17 mouse cellular contexts compared by ENCODE assay signal in the genomic region with DNA sequence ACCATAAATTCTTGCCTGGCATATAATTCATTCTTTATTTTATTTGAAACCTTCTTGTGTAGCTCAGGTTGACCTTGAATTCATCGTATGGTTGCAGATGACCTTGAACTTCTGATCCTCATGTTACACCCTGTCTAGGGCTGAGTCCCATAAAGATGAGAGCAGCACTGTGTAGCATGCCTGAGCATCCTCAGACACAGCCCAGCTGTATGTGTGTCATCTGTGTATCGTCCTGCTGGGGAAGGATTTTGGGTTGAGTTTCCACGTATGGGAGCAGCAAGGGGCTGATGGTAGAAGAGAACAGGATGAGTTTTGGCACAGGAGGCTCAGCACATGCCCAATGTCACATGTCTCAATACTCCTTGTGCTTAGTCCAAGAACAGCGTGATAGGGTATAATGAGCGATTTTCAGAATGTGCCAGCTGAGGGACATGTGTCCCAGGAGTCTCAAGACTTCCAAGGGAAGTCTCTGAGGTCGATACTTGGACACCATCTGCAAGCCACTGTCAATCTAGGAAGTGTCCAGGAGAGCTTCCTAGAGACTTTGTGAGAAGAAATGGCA. TPM values are rescaled to one million over a fixed set of nuclear protein-coding genes. Genes with fewer than 3 reads are reported as not detected.
DNase-seq lines count a peak whose midpoint lies in the region; ATAC-seq and TF ChIP-seq lines count a peak whose summit lies in the region.
"Had no signal": no experiment of that assay in that cellular context is flagged by ENCODE, and none has a peak within 500 bp of the region (broad histone marks: within the 10 kb centered on the region; RNA-seq: fewer than 3 reads in every experiment).

No protein-coding gene starts in this region.

- no peaks in the 10 kb centered on the region for H3K27me3 ChIP-seq in forebrain, postnatal 0 days (ENCODE audit: insufficient read depth, low read length)
- H3K27me3 ChIP-seq in forebrain, embryonic 14.5 days (replicated peaks; ENCODE audit: control insufficient read depth, insufficient read depth, low read length), result no peaks in the 10 kb centered on the region
- H3K27me3 ChIP-seq in midbrain, embryonic 11.5 days (ENCODE audit: control insufficient read depth, insufficient read depth, low read length), result no peaks in the 10 kb centered on the region
- H3K27me3 ChIP-seq in midbrain, embryonic 15.5 days (replicated peaks), result no peaks in the 10 kb centered on the region
- H3K27me3 ChIP-seq in midbrain, embryonic 14.5 days (ENCODE audit: control insufficient read depth, insufficient read depth, low read length), result no peaks in the 10 kb centered on the region
- H3K27me3 ChIP-seq: neural tube, embryonic 15.5 days had no signal

- peak; percentile 63 for ATAC-seq in forebrain, postnatal 0 days
- no peak for ATAC-seq in forebrain, embryonic 14.5 days
- 0 out of 2 replicates have a peak, but pooled peaks have one; percentile 27 for ATAC-seq in midbrain, embryonic 11.5 days (ENCODE audit: low FRiP score)
- ATAC-seq in midbrain, embryonic 15.5 days (replicated peaks), result no peak; the same call in 1 of the 2 replicates
- ATAC-seq in midbrain, embryonic 14.5 days (ENCODE audit: low FRiP score, low TSS enrichment), result no peak

- no peak overlapping the region for H3K9ac ChIP-seq in forebrain, postnatal 0 days
- no peak overlapping the region for H3K9ac ChIP-seq in forebrain, embryonic 14.5 days (ENCODE audit: low read length)
- H3K9ac ChIP-seq in midbrain, embryonic 11.5 days (ENCODE audit: low read length), result no peak overlapping the region
- no peak overlapping the region for H3K9ac ChIP-seq in midbrain, embryonic 15.5 days
- H3K9ac ChIP-seq in midbrain, embryonic 14.5 days (replicated peaks; ENCODE audit: low read length), result no peak overlapping the region
- H3K9ac ChIP-seq: neural tube, embryonic 15.5 days had no signal

- 69% methylated on average over 6 of the region's 6 CpGs for WGBS in forebrain, postnatal 0 days
- WGBS in forebrain, embryonic 14.5 days, result 81% methylated on average over 6 of the region's 6 CpGs
- 84% methylated on average over 6 of the region's 6 CpGs for WGBS in midbrain, embryonic 11.5 days
- 75% methylated on average over 6 of the region's 6 CpGs for WGBS in midbrain, embryonic 15.5 days
- 82% methylated on average over 6 of the region's 6 CpGs for WGBS in midbrain, embryonic 14.5 days

- no peaks in the 10 kb centered on the region; the same call in 1 of the 2 replicates for H3K4me1 ChIP-seq in forebrain, postnatal 0 days (ENCODE audit: insufficient read depth)
- no peaks in the 10 kb centered on the region; the same call in 1 of the 2 replicates for H3K4me1 ChIP-seq in forebrain, embryonic 14.5 days (ENCODE audit: control insufficient read depth, insufficient read depth, low read length)
- H3K4me1 ChIP-seq in midbrain, embryonic 11.5 days (ENCODE audit: control insufficient read depth, insufficient read depth, low read length), result peaks cover 5% of the 10 kb centered on the region
- H3K4me1 ChIP-seq in midbrain, embryonic 15.5 days, result peaks cover 12% of the 10 kb centered on the region
- 0 out of 2 replicates have a peak, but pooled peaks cover 5% of the 10 kb centered on the region for H3K4me1 ChIP-seq in midbrain, embryonic 14.5 days (ENCODE audit: control insufficient read depth, insufficient read depth, low read length)

- H3K9me3 ChIP-seq in forebrain, postnatal 0 days (ENCODE audit: low read length), result no peaks in the 10 kb centered on the region
- no peaks in the 10 kb centered on the region for H3K9me3 ChIP-seq in forebrain, embryonic 14.5 days (replicated peaks; ENCODE audit: control insufficient read depth, low read length)
- H3K9me3 ChIP-seq in midbrain, embryonic 11.5 days (ENCODE audit: control insufficient read depth, low read length), result no peaks in the 10 kb centered on the region
- no peaks in the 10 kb centered on the region for H3K9me3 ChIP-seq in midbrain, embryonic 15.5 days
- no peaks in the 10 kb centered on the region for H3K9me3 ChIP-seq in midbrain, embryonic 14.5 days (ENCODE audit: control insufficient read depth, low read length)
- H3K9me3 ChIP-seq: neural tube, embryonic 15.5 days had no signal

- no peak overlapping the region for H3K4me3 ChIP-seq in forebrain, postnatal 0 days (ENCODE audit: low read depth, low read length)
- H3K4me3 ChIP-seq in forebrain, embryonic 14.5 days (ENCODE audit: low read depth, low read length), result no peak overlapping the region
- H3K4me3 ChIP-seq in midbrain, embryonic 11.5 days (ENCODE audit: low read depth, low read length), result no peak overlapping the region
- H3K4me3 ChIP-seq in midbrain, embryonic 15.5 days, result no peak overlapping the region
- H3K4me3 ChIP-seq in midbrain, embryonic 14.5 days (replicated peaks; ENCODE audit: low read depth, low read length), result no peak overlapping the region
- H3K4me3 ChIP-seq: heart, adult 2 months; neural tube, embryonic 15.5 days had no signal

- H3K27ac ChIP-seq in forebrain, postnatal 0 days (ENCODE audit: low read depth, low read length), result no peak overlapping the region
- no peak overlapping the region for H3K27ac ChIP-seq in forebrain, embryonic 14.5 days (ENCODE audit: low read depth, low read length)
- no peak overlapping the region for H3K27ac ChIP-seq in midbrain, embryonic 11.5 days (ENCODE audit: low read depth, low read length)
- no peak overlapping the region; the same call in 1 of the 2 replicates for H3K27ac ChIP-seq in midbrain, embryonic 15.5 days
- 0 out of 2 replicates have a peak overlapping the region, but pooled peaks have one; percentile 0 for H3K27ac ChIP-seq in midbrain, embryonic 14.5 days (replicated peaks; ENCODE audit: low read depth, low read length)
- H3K27ac ChIP-seq: heart, adult 2 months; neural tube, embryonic 15.5 days had no signal

- peak; percentile 38 for DNase-seq in cerebellum, adult 9-10 months
- DNase-seq in cerebellum, postnatal 4 days (ENCODE audit: low spot score in 2 of 2), result no peak
- no peak for DNase-seq in forebrain, postnatal 0 days
- DNase-seq in forebrain, embryonic 14.5 days (ENCODE audit: low spot score), result no peak
- DNase-seq in midbrain, embryonic 11.5 days (ENCODE audit: low spot score, missing footprints), result no peak
- no peak for DNase-seq in midbrain, embryonic 14.5 days
- DNase-seq in testis, postnatal 10 days (ENCODE audit: low spot score), result no peak
- DNase-seq: adrenal gland, postnatal 14 days; gastrocnemius, postnatal 36 days; heart, adult 2 months; kidney, adult 8-10 months; kidney, postnatal 10 days; lung, postnatal 10 days; thymus, adult 2 months; thymus, postnatal 4 days had no signal

- no peak overlapping the region for H3K4me2 ChIP-seq in forebrain, postnatal 0 days (ENCODE audit: low read depth)
- H3K4me2 ChIP-seq in forebrain, embryonic 14.5 days (ENCODE audit: low read length), result no peak overlapping the region
- H3K4me2 ChIP-seq in midbrain, embryonic 11.5 days, result no peak overlapping the region
- no peak overlapping the region for H3K4me2 ChIP-seq in midbrain, embryonic 15.5 days
- H3K4me2 ChIP-seq in midbrain, embryonic 14.5 days (ENCODE audit: low read length), result no peak overlapping the region
- H3K4me2 ChIP-seq: neural tube, embryonic 15.5 days had no signal

- TF ChIP-seq CTCF in forebrain, postnatal 0 days (IDR thresholded peaks at IDR 0.05; ENCODE audit: low read depth), result no peak

- peaks cover 4% of the 10 kb centered on the region; the same call in 1 of the 2 replicates for H3K36me3 ChIP-seq in forebrain, postnatal 0 days (ENCODE audit: insufficient read depth)
- no peaks in the 10 kb centered on the region for H3K36me3 ChIP-seq in forebrain, embryonic 14.5 days (ENCODE audit: control insufficient read depth, insufficient read depth, low read length)
- H3K36me3 ChIP-seq in midbrain, embryonic 11.5 days (ENCODE audit: control insufficient read depth, insufficient read depth, low read length), result no peaks in the 10 kb centered on the region
- no peaks in the 10 kb centered on the region; the same call in 1 of the 2 replicates for H3K36me3 ChIP-seq in midbrain, embryonic 15.5 days (replicated peaks)
- H3K36me3 ChIP-seq in midbrain, embryonic 14.5 days (ENCODE audit: control insufficient read depth, insufficient read depth, low read length), result no peaks in the 10 kb centered on the region; the same call in 1 of the 2 replicates

RNA-seq across cellular contexts. Expression of gene Borcs5, which starts 45.1 kb away (rescaled TPM):
- total RNA-seq in forebrain, postnatal 0 days (2014; rRNA removed), result 37.4 and 41.2 TPM in 2 replicates
- 42.6 and 44.2 TPM in 2 replicates for polyA plus RNA-seq in forebrain, postnatal 0 days (2015; fragmentation: Nextera tagmentation; extraction: Ambion mirVana)
- 45.8 and 49.4 TPM in 2 replicates for polyA plus RNA-seq in forebrain, embryonic 14.5 days (2014; fragmentation: Nextera tagmentation; extraction: Ambion mirVana)
- polyA plus RNA-seq in midbrain, embryonic 11.5 days (2014; fragmentation: Nextera tagmentation; extraction: Ambion mirVana), result 26.4 and 28.3 TPM in 2 replicates
- polyA plus RNA-seq in midbrain, embryonic 15.5 days (2015; fragmentation: Nextera tagmentation; extraction: Ambion mirVana), result 48.6 and 49.7 TPM in 2 replicates
- 51.3 and 57.5 TPM in 2 replicates for polyA plus RNA-seq in midbrain, embryonic 14.5 days (2014; fragmentation: Nextera tagmentation; extraction: Ambion mirVana)

RNA-seq across cellular contexts. Expression of gene Mansc1, which starts 52.1 kb away (rescaled TPM):
- total RNA-seq in forebrain, postnatal 0 days (2014; rRNA removed), result 1.2 and 2.8 TPM in 2 replicates
- polyA plus RNA-seq in forebrain, postnatal 0 days (2015; fragmentation: Nextera tagmentation; extraction: Ambion mirVana), result 1.4 and 1.9 TPM in 2 replicates
- 0.88 and 0.94 TPM in 2 replicates for polyA plus RNA-seq in forebrain, embryonic 14.5 days (2014; fragmentation: Nextera tagmentation; extraction: Ambion mirVana)
- 0.87 and 1.3 TPM in 2 replicates for polyA plus RNA-seq in midbrain, embryonic 11.5 days (2014; fragmentation: Nextera tagmentation; extraction: Ambion mirVana)
- 1.1 TPM in 2 replicates for polyA plus RNA-seq in midbrain, embryonic 15.5 days (2015; fragmentation: Nextera tagmentation; extraction: Ambion mirVana)
- polyA plus RNA-seq in midbrain, embryonic 14.5 days (2014; fragmentation: Nextera tagmentation; extraction: Ambion mirVana), result 0.91 and 1.0 TPM in 2 replicates

Comparison
In these comparisons a context has a peak if more than half of its experiments do, and no peak if none do; other contexts are left out.
1. ATAC-seq: peak in forebrain, postnatal 0 days (single experiment) and midbrain, embryonic 11.5 days (single experiment); none in forebrain, embryonic 14.5 days (single experiment), midbrain, embryonic 15.5 days (single experiment) and midbrain, embryonic 14.5 days (single experiment).